Mouse (Mus musculus) cerebellum, postnatal 4 days (tissue): ENCODE data around the gene Pabpc4.
A peak's percentile ranks its signal among the peaks of the same experiment; 100 is the strongest.

Experiments used
- DNase-seq, 2 experiments: peaks; one replicate each; pipeline ENCODE4 v3.0.0; 2022; ENCODE audit warnings: low spot score in 2 of 2, mixed read lengths in 1 of 2

The Pabpc4 gene

GRCm38 (mm10) chr4:123342091-123342641 lies 80.0 kb downstream of the Pabpc4 start:
- DNase-seq = no peak

DNA sequence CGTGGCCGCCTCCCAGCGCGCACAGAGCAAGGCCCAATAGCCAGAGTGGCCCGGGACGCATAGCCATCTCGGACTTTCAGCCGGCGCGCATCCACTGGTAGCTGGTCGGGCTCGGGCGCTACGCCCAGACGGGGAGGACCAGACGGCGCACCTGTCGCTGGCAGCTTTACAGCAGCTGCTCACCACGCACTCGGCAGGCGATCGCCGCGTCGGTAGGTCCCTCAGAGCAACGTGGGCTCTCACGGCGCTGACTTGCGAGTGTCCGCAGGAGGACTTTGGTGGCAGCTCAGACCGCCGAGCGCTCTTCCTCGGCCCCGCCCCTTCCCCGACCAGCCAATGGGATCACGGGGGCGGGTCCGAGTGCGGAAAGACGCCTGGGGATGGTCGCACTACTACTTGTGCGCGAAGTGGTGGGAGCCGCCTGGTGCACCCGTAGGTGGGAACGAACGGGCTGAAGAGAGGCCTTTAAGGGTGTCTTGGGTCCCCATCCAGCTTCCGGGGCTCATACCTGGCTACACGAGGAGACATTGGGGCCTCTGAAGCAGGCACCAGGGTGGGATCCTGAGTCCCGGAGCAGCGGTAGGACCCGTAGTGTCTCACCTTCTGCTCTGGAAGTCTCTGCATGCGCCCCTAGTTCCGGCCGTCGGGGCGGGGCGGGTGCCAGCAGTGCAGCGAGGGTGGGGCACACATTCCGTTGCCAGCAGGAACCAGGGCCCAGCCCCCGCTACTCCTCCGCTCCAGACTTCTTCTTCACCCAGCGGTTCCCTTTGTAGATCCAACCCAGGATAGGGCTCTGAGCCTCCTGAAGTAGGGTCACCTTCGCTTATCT lies 80.7 kb downstream of the Pabpc4 start, which contains the start of gene Bmp8a:
Gene Bmp8a (minus strand): TSS at position 611 of the 829 bp plus-strand sequence.
- DNase-seq = peak in 1 of 2 experiments; percentile 62

DNA sequence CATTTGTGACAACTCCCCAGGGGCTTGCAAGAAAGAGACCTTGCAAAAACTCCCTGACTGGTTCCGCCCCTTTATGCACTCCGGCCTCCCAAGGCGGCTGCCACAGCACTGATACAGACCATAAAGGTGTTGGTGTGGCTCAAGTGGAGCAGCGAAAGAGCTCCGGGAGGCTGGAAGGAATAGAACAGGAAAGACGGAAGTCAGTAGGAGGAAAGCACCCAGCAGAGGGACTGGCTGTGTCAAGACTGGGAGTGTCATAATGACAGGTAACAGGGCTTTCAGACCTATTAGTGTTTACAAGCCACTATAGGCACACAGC lies 81.3 kb downstream of the Pabpc4 start:
- no peak for DNase-seq
